Mouse (Mus musculus): ENCODE measurements around the gene Jup. TPM values are rescaled to one million over a fixed set of nuclear protein-coding genes. Genes with fewer than 3 reads are reported as not detected.

The Jup gene
- polyA plus RNA-seq, 1 experiment from 2014 or later, result 121 TPM

DNA sequence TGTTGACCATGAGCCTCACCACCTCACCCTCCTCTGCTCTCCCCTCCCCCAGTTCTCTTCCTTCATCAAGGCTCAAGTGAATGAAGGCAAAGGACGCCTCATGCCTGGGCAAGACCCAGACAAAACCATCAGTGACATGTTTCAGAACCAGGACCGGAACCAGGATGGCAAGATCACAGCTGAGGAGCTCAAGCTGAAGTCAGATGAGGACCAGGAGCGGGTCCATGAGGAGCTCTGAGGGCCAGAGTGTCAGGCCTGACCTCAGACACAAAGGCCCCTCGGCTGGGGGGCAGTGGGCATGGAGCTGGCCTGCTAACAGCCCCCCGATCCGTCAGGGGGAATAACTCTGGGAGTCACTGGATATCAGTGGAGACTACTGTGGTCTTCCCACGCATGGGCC lies 26.3 kb upstream of the Jup start:
- Histone ChIP-seq H3K9ac (no peak overlapping the region), H3K4me1 (peaks cover 25% of the 10 kb centered on the region), H3K27ac (no peak overlapping the region), H3K4me2 (no peak overlapping the region), H3K27me3 (no peaks in the 10 kb centered on the region), H3K4me3 (replicated peaks) (no peak overlapping the region), H3K9me3 (replicated peaks) (no peaks in the 10 kb centered on the region), H3K36me3 (peaks cover 61% of the 10 kb centered on the region)
- WGBS, result 92% methylated on average over 7 of the region's 7 CpGs
- no peak for ATAC-seq (replicated peaks; ENCODE audit: low FRiP score)

DNA sequence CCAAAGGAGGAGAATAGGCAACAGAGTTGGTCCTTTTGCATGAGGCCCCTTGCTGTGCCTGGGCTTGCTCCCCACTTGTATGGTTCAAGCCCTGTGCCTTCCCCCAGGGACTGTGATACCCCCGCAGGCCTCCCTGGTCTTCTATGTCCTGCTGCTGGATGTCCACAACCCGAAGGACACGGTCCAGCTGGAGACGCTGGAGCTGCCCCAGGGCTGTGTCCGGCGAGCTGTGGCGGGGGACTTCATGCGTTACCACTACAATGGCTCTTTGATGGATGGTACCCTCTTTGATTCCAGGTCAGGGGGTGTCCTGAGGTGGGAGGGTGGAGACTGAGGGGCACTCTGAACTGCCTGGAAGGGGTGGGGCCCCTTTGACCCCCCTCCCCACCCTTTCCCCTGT lies 24.0 kb upstream of the Jup start:
- Histone ChIP-seq H3K27me3 (no peaks in the 10 kb centered on the region), H3K27ac (peak overlapping the region; percentile 75), H3K36me3 (peaks cover 60% of the 10 kb centered on the region), H3K4me2 (0 out of 2 replicates have a peak overlapping the region, but pooled peaks have one; percentile 16), H3K9me3 (replicated peaks) (no peaks in the 10 kb centered on the region), H3K4me1 (peaks cover 35% of the 10 kb centered on the region), H3K9ac (no peak overlapping the region), H3K4me3 (replicated peaks) (no peak overlapping the region)
- peak; percentile 66 for ATAC-seq (replicated peaks; ENCODE audit: low FRiP score)
- WGBS, result 28% methylated on average over 8 of the region's 8 CpGs

DNA sequence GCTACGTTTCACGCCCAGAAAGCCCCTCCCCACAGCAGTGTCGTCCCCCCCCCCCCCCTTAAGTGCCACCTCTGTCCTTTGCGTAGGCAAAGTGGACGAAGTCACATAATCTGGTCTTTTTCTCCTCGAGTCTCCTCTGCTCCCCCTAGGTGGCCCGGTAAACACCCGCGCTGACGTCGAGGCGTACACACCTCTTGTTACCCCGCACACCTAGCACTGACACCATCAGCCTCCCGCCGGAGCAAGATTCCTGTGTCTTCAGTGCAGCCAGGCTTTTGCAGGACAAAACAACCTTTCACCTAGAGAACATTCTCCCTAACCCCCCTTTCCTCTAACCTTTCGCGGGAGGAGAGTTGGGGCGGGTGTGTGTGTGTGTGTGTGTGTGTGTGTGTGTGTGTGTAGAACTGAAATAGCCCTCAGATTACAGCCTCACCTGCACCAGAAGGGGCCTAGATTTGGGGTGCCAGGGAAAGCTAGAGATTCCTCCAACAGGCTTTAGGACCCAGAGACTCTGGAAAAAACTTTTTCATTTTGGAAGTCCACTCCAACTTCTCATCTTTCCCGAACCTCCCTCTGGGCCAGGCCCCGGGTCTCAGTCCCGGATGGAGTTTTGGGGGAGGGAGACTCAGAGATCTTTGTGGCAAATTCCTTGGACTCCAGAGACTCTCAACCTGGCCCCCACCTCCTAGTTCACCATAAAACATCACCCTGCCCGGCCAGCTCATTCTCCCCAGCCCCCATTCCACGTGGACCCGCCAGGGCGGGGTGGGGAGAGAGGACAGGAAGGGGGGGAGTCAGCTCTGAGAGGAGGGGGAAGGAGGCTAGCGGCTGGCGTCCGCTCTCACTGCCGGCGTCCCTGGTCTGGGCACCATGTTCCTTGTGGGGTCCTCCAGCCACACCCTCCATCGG lies 17.6 kb upstream of the Jup start, which contains the start of gene Fkbp10:
Fkbp10 (plus strand) TSS at position 784 of the 909 bp plus-strand sequence.
- peaks cover 20% of the 10 kb centered on the region for H3K36me3 ChIP-seq
- H3K4me2 ChIP-seq, result peak within 1 kb of the TSS; percentile 85
- H3K4me1 ChIP-seq, result peaks cover 64% of the 10 kb centered on the region
- peak; percentile 60 for ATAC-seq (replicated peaks; ENCODE audit: low FRiP score)
- peak within 1 kb of the TSS; percentile 75 for H3K9ac ChIP-seq
- peak within 1 kb of the TSS; percentile 97 for H3K27ac ChIP-seq
- H3K9me3 ChIP-seq (replicated peaks), result no peaks in the 10 kb centered on the region
- no peaks in the 10 kb centered on the region for H3K27me3 ChIP-seq
- WGBS, result under 1% methylated on average over 31 of the region's 31 CpGs
- peak within 1 kb of the TSS; percentile 80 for H3K4me3 ChIP-seq (replicated peaks)

DNA sequence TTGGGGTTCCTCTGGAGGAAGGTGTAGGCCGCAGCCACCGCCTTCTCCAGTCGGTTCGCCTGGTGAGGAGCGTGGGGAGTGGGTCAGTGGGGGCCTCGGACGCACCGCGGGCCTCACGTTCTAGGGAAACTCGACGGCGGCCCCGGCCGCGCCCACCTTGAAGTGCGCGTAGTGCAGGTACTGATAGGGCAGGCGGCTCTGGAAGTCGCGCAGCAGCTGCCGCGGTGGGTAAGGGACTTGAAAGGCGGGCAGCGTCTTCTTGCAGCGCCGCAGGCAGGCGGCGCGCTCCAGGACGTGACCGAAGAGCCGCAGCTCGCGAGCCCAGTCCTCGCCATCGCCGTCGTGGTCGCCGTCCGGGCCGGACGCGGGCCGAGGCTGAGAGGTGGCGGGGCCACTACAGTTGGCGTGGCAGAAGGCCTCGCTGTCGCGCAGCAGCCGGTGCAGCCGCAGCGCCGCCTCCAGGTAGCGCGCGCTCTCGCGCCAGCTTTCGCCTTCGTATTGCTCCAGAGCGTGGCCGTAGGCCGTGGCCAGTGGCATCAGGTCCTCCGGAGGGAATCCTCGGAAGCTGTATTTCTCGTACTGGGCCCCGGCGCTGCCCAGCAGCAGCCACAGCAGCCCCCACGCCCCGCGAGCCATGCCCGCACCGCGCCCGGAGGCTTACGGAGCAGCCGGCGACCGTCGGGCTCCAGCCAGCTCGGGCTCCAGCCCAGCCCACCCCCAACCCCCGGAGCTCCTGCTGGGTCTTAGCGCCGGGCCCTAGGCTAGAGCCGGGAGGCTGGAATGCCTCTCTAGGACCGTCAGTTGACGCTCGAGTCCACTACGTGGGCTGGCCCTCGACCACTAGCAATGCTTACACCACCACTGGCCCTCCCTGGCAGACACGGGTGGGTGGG lies 16.7 kb upstream of the Jup start, which contains the start of gene P3h4:
P3h4 (minus strand) TSS at position 816 of the 893 bp plus-strand sequence.
- H3K4me2 ChIP-seq, result peak within 1 kb of the TSS; percentile 85
- peak; percentile 96 for ATAC-seq (replicated peaks; ENCODE audit: low FRiP score)
- H3K27me3 ChIP-seq, result no peaks in the 10 kb centered on the region
- H3K9me3 ChIP-seq (replicated peaks), result no peaks in the 10 kb centered on the region
- H3K4me1 ChIP-seq, result peaks cover 65% of the 10 kb centered on the region
- H3K27ac ChIP-seq, result peak within 1 kb of the TSS; percentile 97
- peak within 1 kb of the TSS; percentile 75 for H3K9ac ChIP-seq
- WGBS, result under 1% methylated on average over 93 of the region's 93 CpGs
- peaks cover 26% of the 10 kb centered on the region for H3K36me3 ChIP-seq
- H3K4me3 ChIP-seq (replicated peaks), result peak within 1 kb of the TSS; percentile 80

DNA sequence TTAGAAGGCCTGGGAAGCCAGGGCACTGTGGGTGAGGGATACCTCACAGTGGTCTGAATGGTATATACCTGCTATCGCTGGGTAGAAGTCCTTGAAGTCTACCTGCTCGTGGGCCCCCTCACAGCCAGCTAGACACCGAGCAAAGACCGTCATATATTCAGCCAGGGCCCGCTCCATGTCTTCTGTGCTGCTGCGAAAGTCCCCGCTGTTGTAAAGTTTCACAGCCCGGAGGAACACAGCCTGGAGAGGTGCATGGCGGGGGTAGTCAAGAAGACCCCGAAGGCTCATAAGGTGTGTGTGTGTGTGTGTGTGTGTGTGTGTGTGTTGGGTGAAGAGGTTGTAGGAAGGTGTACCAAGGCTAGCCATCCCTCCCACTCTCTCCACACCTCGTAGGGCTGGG lies 16.0 kb upstream of the Jup start:
- H3K9me3 ChIP-seq (replicated peaks), result no peaks in the 10 kb centered on the region
- peaks cover 30% of the 10 kb centered on the region for H3K36me3 ChIP-seq
- peak overlapping the region; percentile 80 for H3K4me3 ChIP-seq (replicated peaks)
- H3K4me2 ChIP-seq, result peak overlapping the region; percentile 85
- H3K4me1 ChIP-seq, result peaks cover 65% of the 10 kb centered on the region
- H3K27me3 ChIP-seq, result no peaks in the 10 kb centered on the region
- H3K27ac ChIP-seq, result peak overlapping the region; percentile 97
- peak overlapping the region; percentile 75 for H3K9ac ChIP-seq
- no peak for ATAC-seq (replicated peaks; ENCODE audit: low FRiP score)
- WGBS, result 49% methylated on average over 11 of the region's 11 CpGs

DNA sequence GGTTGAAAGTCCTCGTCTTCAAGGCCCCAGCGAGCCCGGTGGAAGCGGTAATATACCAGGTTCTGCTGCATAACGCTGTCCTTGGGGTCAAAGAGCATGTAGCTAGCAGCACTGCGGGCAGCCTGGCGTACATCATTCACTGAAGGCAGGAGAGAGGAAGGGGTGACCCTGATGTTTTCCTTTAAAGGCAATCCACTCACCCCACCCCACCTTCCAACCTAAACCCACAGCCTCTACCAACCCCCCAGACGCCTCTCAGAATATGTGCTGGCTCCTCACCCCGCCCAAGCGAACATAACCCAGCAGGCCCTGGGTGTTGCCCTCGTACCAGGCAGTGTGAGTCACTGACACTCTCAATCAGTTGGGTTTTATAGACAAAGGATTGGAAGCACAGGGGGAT lies 14.2 kb upstream of the Jup start:
- Histone ChIP-seq H3K27ac (no peak overlapping the region), H3K36me3 (peaks cover 34% of the 10 kb centered on the region), H3K27me3 (no peaks in the 10 kb centered on the region), H3K4me1 (peaks cover 61% of the 10 kb centered on the region), H3K4me3 (replicated peaks) (no peak overlapping the region), H3K9ac (no peak overlapping the region), H3K4me2 (peak overlapping the region; percentile 85), H3K9me3 (replicated peaks) (no peaks in the 10 kb centered on the region)
- WGBS, result 65% methylated on average over 11 of the region's 11 CpGs
- ATAC-seq (replicated peaks; ENCODE audit: low FRiP score), result no peak

DNA sequence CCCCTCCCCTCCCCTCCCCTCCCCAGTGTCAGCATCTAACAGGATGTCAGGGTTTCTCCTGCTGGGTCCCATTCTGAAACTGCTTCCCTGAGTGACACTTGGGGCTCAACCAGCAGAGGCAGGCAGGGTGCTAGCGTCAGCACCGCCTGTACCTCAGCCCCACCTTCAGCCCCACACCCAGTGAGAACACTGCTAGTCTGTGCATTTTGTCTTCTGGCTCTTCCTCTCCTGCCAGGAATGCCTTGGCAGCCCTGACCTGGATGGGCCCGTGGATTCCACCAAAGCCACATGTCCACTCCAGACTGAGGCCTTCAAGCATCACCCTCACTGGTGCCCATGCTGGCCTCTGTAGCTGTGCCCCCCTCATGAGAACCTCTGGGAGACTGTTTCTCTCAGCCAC lies 12.1 kb upstream of the Jup start:
- H3K27me3 ChIP-seq, result no peaks in the 10 kb centered on the region
- H3K9ac ChIP-seq, result no peak overlapping the region
- H3K4me3 ChIP-seq (replicated peaks), result no peak overlapping the region
- WGBS, result 82% methylated on average over 3 of the region's 3 CpGs
- H3K36me3 ChIP-seq, result peaks cover 34% of the 10 kb centered on the region
- H3K4me2 ChIP-seq, result no peak overlapping the region
- H3K4me1 ChIP-seq, result peaks cover 42% of the 10 kb centered on the region
- no peak for ATAC-seq (replicated peaks; ENCODE audit: low FRiP score)
- no peaks in the 10 kb centered on the region for H3K9me3 ChIP-seq (replicated peaks)
- H3K27ac ChIP-seq, result no peak overlapping the region

DNA sequence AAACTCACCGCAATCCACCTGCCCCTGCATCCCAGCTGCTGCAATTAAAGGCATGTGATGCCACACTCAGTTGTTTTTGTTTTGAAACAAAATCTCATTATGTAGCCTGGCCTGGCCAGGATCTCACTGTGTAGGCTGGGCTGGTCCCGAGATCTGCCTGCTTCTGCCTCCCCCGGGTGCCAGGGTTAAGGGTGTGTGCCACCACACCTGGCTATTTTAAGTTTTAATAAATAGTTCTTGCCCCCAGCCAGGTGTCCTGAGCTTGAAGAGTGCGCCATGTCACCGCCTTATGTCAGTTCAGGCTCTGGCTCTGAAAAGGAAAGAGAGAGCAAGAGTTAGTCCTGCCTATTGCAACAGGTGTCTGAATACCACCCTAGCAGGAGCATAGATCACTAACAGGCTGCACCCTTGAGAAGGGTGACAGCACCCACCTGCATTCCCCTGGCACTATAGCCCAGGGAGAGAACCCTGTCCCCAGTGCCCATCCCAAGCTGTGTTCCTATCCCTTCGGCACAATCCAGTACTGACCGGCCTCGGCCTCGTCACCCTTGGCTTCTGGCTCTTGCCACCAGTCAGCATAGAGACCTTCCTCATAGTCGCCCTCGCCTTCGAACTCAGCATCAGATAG lies 11.4 kb upstream of the Jup start:
- no peak for ATAC-seq (replicated peaks; ENCODE audit: low FRiP score)
- H3K4me1 ChIP-seq, result peaks cover 45% of the 10 kb centered on the region
- no peaks in the 10 kb centered on the region for H3K9me3 ChIP-seq (replicated peaks)
- 88% methylated on average over 12 of the region's 12 CpGs for WGBS
- H3K27ac ChIP-seq, result no peak overlapping the region
- H3K4me3 ChIP-seq (replicated peaks), result no peak overlapping the region
- no peak overlapping the region for H3K9ac ChIP-seq
- H3K36me3 ChIP-seq, result peaks cover 34% of the 10 kb centered on the region
- no peak overlapping the region for H3K4me2 ChIP-seq
- H3K27me3 ChIP-seq, result no peaks in the 10 kb centered on the region

DNA sequence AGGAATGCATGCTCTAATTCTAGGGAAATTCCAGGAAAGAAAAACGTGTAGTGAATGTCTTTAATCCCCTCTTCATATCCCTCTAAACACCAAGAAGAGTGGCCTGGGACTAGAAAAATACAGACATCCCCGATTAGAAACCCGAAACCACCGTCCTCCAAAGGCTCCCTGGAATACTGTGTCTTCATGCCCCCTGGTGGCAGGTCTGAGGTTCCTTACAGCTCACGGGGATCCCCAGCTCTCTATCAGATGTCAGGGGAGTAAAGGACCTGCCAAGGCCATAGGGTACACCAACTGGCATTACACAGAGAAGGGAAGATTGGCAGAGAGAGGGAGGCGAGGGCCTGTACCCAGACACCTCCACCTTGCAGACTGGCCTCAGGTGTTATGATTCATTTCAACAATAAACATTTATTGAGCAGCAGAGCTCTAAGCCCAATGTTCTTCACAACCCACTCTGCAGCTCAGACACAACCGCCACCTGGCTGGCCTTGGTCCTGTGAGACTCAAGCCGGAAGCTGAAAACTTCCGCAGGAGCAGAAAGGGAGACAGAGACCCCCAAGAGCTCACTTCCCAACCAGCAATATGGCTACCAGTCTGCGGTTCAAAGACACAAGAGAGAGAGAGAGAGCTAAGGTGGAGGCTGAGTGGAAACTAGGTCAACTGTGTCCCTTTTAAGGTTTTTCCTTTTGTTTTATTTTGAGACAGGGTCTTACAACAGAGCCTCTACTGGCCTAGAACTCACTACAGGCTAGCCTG lies 10.7 kb upstream of the Jup start:
- WGBS, result 44% methylated on average over 10 of the region's 10 CpGs
- no peak overlapping the region for H3K4me3 ChIP-seq (replicated peaks)
- H3K4me2 ChIP-seq, result no peak overlapping the region
- no peak overlapping the region for H3K27ac ChIP-seq
- no peak for ATAC-seq (replicated peaks; ENCODE audit: low FRiP score)
- peaks cover 45% of the 10 kb centered on the region for H3K4me1 ChIP-seq
- peaks cover 34% of the 10 kb centered on the region for H3K36me3 ChIP-seq
- H3K9me3 ChIP-seq (replicated peaks), result no peaks in the 10 kb centered on the region
- no peaks in the 10 kb centered on the region for H3K27me3 ChIP-seq
- no peak overlapping the region for H3K9ac ChIP-seq

DNA sequence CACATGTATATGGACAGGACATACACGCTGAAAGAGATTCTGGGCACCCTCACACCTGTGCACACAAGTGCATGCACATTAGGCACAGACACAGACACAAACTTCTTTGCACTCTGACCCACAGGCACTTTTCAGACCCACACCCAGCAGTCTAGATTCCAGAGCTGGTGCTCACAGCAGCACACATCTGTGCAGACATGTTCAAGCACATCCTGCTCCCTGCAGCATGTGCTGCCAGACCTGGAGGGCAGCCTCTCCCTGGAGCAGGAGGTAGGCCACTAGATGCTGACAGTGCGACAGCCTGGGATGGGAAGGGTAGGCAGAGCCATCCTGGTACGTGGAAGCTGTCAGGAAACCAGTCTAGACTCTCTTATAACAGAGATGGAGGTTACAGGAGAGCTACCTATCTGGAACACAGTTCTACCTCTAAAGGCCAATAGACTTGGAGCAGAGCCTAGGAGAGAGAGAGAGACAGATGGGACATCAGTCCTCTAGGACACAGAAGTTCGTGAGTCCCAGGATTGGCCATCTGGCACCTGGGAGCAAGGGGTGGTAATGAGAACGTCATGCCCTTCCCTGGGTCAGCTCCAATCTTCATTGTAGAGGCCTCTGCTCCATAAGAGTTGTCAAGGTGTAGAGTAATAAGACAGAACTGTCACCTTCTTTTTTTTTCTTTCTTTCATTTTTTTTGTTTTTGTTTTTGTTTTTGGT lies 9.6 kb upstream of the Jup start:
- Histone ChIP-seq H3K27me3 (no peaks in the 10 kb centered on the region), H3K9ac (no peak overlapping the region), H3K4me1 (peaks cover 45% of the 10 kb centered on the region), H3K27ac (no peak overlapping the region), H3K4me3 (replicated peaks) (no peak overlapping the region), H3K36me3 (peaks cover 31% of the 10 kb centered on the region), H3K4me2 (no peak overlapping the region), H3K9me3 (replicated peaks) (no peaks in the 10 kb centered on the region)
- WGBS, result 86% methylated on average over 5 of the region's 5 CpGs
- no peak for ATAC-seq (replicated peaks; ENCODE audit: low FRiP score)

DNA sequence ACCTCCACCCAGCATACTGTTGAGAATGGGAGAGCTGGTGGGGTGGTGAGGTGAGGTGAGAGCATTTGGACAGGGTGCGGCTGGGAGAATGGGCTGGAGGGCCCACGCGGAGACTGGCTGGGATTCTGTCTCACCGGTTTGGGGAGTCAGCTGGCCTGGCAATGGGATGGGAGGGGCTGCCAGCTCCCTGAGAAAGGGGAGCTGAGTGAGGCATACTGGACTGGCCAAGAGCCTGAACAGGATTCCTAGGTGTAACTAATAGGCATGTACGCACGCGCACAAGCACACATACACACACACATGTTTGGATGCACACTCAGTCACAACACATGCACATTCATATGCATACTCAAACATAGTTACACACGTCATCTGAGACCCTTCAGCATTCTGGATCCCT lies 8.7 kb upstream of the Jup start:
- Histone ChIP-seq H3K4me2 (no peak overlapping the region), H3K9ac (no peak overlapping the region), H3K27me3 (no peaks in the 10 kb centered on the region), H3K9me3 (replicated peaks) (no peaks in the 10 kb centered on the region), H3K4me3 (replicated peaks) (no peak overlapping the region), H3K36me3 (peaks cover 31% of the 10 kb centered on the region), H3K27ac (no peak overlapping the region), H3K4me1 (peaks cover 42% of the 10 kb centered on the region)
- 80% methylated on average over 8 of the region's 8 CpGs for WGBS
- no peak for ATAC-seq (replicated peaks; ENCODE audit: low FRiP score)

All from kidney, embryonic 15.5 days (tissue).